Mouse (Mus musculus) liver, postnatal 0 days (tissue): ENCODE measurements around the gene Serpine1.

Experiments
- CTCF ChIP-seq: sonication (generic); IDR thresholded peaks from 2 replicates; pipeline ENCODE4 v1.5.1; 2016; ENCODE audit warnings: antibody characterized with exemption, low read depth
- EP300 ChIP-seq: IDR thresholded peaks from 2 replicates; pipeline ENCODE4 v1.6.1; 2016; ENCODE audit warnings: antibody characterized with exemption, low read depth, mild to moderate bottlenecking

DNA sequence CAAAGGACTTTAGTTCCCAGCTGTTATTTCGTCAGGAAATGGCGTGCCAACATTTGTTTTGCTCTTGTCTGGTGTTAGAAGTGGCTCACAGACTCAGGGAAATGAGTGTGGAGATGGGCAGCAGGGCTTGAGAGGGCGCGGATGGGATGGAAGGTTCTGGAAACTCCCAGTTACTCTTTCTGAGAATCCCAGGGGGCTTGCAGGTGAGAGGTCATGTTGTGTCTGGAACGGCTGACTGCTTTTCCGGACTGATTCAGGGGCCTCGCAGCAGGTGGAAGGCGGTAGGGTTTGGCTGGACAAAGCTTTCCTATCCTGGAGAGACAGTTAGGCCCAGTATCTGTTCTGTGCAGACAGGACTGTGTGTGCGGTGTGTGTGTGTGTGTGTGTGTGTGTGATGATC is 21.7 kb upstream of the Serpine1 start:
- TF ChIP-seq CTCF (no peak), EP300 (no peak)
